Mouse (Mus musculus): ENCODE data around the gene Plekha7. TPM values are rescaled to one million over a fixed set of nuclear protein-coding genes. Genes with fewer than 3 reads are reported as not detected.

Gene Plekha7
- 27.7 and 28.3 TPM in 2 replicates for polyA plus RNA-seq (2016; fragmentation: Nextera tagmentation; extraction: Ambion mirVana)

GRCm38 (mm10) chr7:116307871-116308631 lies at the start of gene Plekha7:
Plekha7 (minus strand) TSS chr7:116308376.
- DNase-seq (ENCODE audit: extremely low spot score, low spot score), result peak; percentile 90

GRCm38 (mm10) chr7:116336226-116336625 lies 28.1 kb upstream of the Plekha7 start:
- Histone ChIP-seq H3K27ac (no peak overlapping the region), H3K27me3 (ENCODE audit: poor library complexity, severe bottlenecking) (no peaks in the 10 kb centered on the region), H3K9me3 (no peaks in the 10 kb centered on the region), H3K4me3 (no peak overlapping the region), H3K36me3 (replicated peaks) (peaks cover 63% of the 10 kb centered on the region), H3K4me1 (peaks cover 27% of the 10 kb centered on the region)
- WGBS, result 68% methylated on average over 1 of the region's 1 CpGs
- peak; percentile 46 for DNase-seq (ENCODE audit: extremely low spot score, low spot score)

More at GRCm38 (mm10) chr7:116307871-116308631, at the start of gene Plekha7:
- Histone ChIP-seq H3K4me3 (peak within 1 kb of the TSS; percentile 74), H3K27me3 (ENCODE audit: poor library complexity, severe bottlenecking) (peaks cover 11% of the 10 kb centered on the region), H3K9me3 (no peaks in the 10 kb centered on the region), H3K27ac (peak within 1 kb of the TSS; percentile 96), H3K36me3 (replicated peaks) (peaks cover 12% of the 10 kb centered on the region), H3K4me1 (peaks cover 46% of the 10 kb centered on the region)
- under 1% methylated on average over 65 of the region's 65 CpGs for WGBS

GRCm38 (mm10) chr7:116335133-116335532 lies 27.0 kb upstream of the Plekha7 start:
- peak overlapping the region; percentile 92 for H3K4me3 ChIP-seq
- H3K36me3 ChIP-seq (replicated peaks), result peaks cover 64% of the 10 kb centered on the region
- no peaks in the 10 kb centered on the region for H3K27me3 ChIP-seq (ENCODE audit: poor library complexity, severe bottlenecking)
- DNase-seq (ENCODE audit: extremely low spot score, low spot score), result no peak
- no peaks in the 10 kb centered on the region for H3K9me3 ChIP-seq
- H3K27ac ChIP-seq, result no peak overlapping the region
- 91% methylated on average over 6 of the region's 6 CpGs for WGBS
- peaks cover 27% of the 10 kb centered on the region for H3K4me1 ChIP-seq

GRCm38 (mm10) chr7:116334669-116335038 lies 26.5 kb upstream of the Plekha7 start:
- 26% methylated on average over 8 of the region's 8 CpGs for WGBS
- no peak for DNase-seq (ENCODE audit: extremely low spot score, low spot score)
- Histone ChIP-seq H3K4me1 (peaks cover 27% of the 10 kb centered on the region), H3K4me3 (peak overlapping the region; percentile 92), H3K27ac (peak overlapping the region; percentile 98), H3K36me3 (replicated peaks) (peaks cover 64% of the 10 kb centered on the region), H3K9me3 (no peaks in the 10 kb centered on the region), H3K27me3 (ENCODE audit: poor library complexity, severe bottlenecking) (no peaks in the 10 kb centered on the region)

- Histone ChIP-seq H3K4me3 (peak within 1 kb of the TSS; percentile 92), H3K36me3 (replicated peaks) (peaks cover 64% of the 10 kb centered on the region), H3K4me1 (peaks cover 27% of the 10 kb centered on the region), H3K27me3 (ENCODE audit: poor library complexity, severe bottlenecking) (no peaks in the 10 kb centered on the region), H3K9me3 (no peaks in the 10 kb centered on the region), H3K27ac (peak within 1 kb of the TSS; percentile 98)
- WGBS, result under 1% methylated on average over 78 of the region's 78 CpGs
- DNase-seq (ENCODE audit: extremely low spot score, low spot score), result peak; percentile 96
These were observed 25.8 kb upstream of the Plekha7 start, which contains the start of gene Rps13 for GRCm38 (mm10) chr7:116333713-116334668. Rps13 (minus strand) TSS chr7:116334195.

- peaks cover 27% of the 10 kb centered on the region for H3K4me1 ChIP-seq
- no peak overlapping the region for H3K4me3 ChIP-seq
- peaks cover 66% of the 10 kb centered on the region for H3K36me3 ChIP-seq (replicated peaks)
- DNase-seq (ENCODE audit: extremely low spot score, low spot score), result no peak
- no peaks in the 10 kb centered on the region for H3K27me3 ChIP-seq (ENCODE audit: poor library complexity, severe bottlenecking)
- no peak overlapping the region for H3K27ac ChIP-seq
- no peaks in the 10 kb centered on the region for H3K9me3 ChIP-seq
- 96% methylated on average over 2 of the region's 2 CpGs for WGBS
These were observed 23.1 kb upstream of the Plekha7 start for GRCm38 (mm10) chr7:116331246-116331645.

- H3K36me3 ChIP-seq (replicated peaks), result peaks cover 59% of the 10 kb centered on the region
- no peaks in the 10 kb centered on the region for H3K9me3 ChIP-seq
- peaks cover 23% of the 10 kb centered on the region for H3K4me1 ChIP-seq
- no peak for DNase-seq (ENCODE audit: extremely low spot score, low spot score)
- no peak overlapping the region for H3K4me3 ChIP-seq
- H3K27ac ChIP-seq, result no peak overlapping the region
- no peaks in the 10 kb centered on the region for H3K27me3 ChIP-seq (ENCODE audit: poor library complexity, severe bottlenecking)
- 93% methylated on average over 4 of the region's 4 CpGs for WGBS
These were observed 21.7 kb upstream of the Plekha7 start for GRCm38 (mm10) chr7:116329858-116330257.

- peaks cover 17% of the 10 kb centered on the region for H3K4me1 ChIP-seq
- 83% methylated on average over 7 of the region's 7 CpGs for WGBS
- no peak for DNase-seq (ENCODE audit: extremely low spot score, low spot score)
- no peaks in the 10 kb centered on the region for H3K27me3 ChIP-seq (ENCODE audit: poor library complexity, severe bottlenecking)
- no peak overlapping the region for H3K27ac ChIP-seq
- peaks cover 59% of the 10 kb centered on the region for H3K36me3 ChIP-seq (replicated peaks)
- no peak overlapping the region for H3K4me3 ChIP-seq
- no peaks in the 10 kb centered on the region for H3K9me3 ChIP-seq
These were observed 20.6 kb upstream of the Plekha7 start for GRCm38 (mm10) chr7:116328777-116329176.

- peaks cover 57% of the 10 kb centered on the region for H3K36me3 ChIP-seq (replicated peaks)
- no peaks in the 10 kb centered on the region for H3K27me3 ChIP-seq (ENCODE audit: poor library complexity, severe bottlenecking)
- no peak for DNase-seq (ENCODE audit: extremely low spot score, low spot score)
- H3K4me3 ChIP-seq, result no peak overlapping the region
- H3K9me3 ChIP-seq, result no peaks in the 10 kb centered on the region
- WGBS, result 92% methylated on average over 5 of the region's 5 CpGs
- H3K4me1 ChIP-seq, result peaks cover 18% of the 10 kb centered on the region
- no peak overlapping the region for H3K27ac ChIP-seq
These were observed 19.7 kb upstream of the Plekha7 start for GRCm38 (mm10) chr7:116327901-116328300.

- H3K9me3 ChIP-seq, result no peaks in the 10 kb centered on the region
- H3K27ac ChIP-seq, result no peak overlapping the region
- DNase-seq (ENCODE audit: extremely low spot score, low spot score), result peak; percentile 68
- H3K4me3 ChIP-seq, result no peak overlapping the region
- WGBS, result 35% methylated on average over 10 of the region's 10 CpGs
- peaks cover 12% of the 10 kb centered on the region for H3K36me3 ChIP-seq (replicated peaks)
- H3K4me1 ChIP-seq, result 0 out of 2 replicates have a peak, but pooled peaks cover 4% of the 10 kb centered on the region
- H3K27me3 ChIP-seq (ENCODE audit: poor library complexity, severe bottlenecking), result no peaks in the 10 kb centered on the region
These were observed 15.3 kb upstream of the Plekha7 start for GRCm38 (mm10) chr7:116323331-116323964.

- Histone ChIP-seq H3K27me3 (ENCODE audit: poor library complexity, severe bottlenecking) (peaks cover 11% of the 10 kb centered on the region), H3K4me1 (peaks cover 46% of the 10 kb centered on the region), H3K36me3 (replicated peaks) (peaks cover 3% of the 10 kb centered on the region; the same call in 1 of the 2 replicates), H3K9me3 (no peaks in the 10 kb centered on the region), H3K27ac (peak overlapping the region; percentile 96), H3K4me3 (peak overlapping the region; percentile 74)
- DNase-seq (ENCODE audit: extremely low spot score, low spot score), result peak; percentile 41
- WGBS, result 16% methylated on average over 9 of the region's 9 CpGs
These were observed 1.3 kb upstream of the Plekha7 start for GRCm38 (mm10) chr7:116309456-116309855.

- H3K27ac ChIP-seq, result peak overlapping the region; percentile 96
- H3K36me3 ChIP-seq (replicated peaks), result peaks cover 11% of the 10 kb centered on the region
- H3K27me3 ChIP-seq (ENCODE audit: poor library complexity, severe bottlenecking), result peaks cover 11% of the 10 kb centered on the region
- no peak for DNase-seq (ENCODE audit: extremely low spot score, low spot score)
- H3K4me1 ChIP-seq, result peaks cover 46% of the 10 kb centered on the region
- H3K9me3 ChIP-seq, result no peaks in the 10 kb centered on the region
- 3% methylated on average over 16 of the region's 16 CpGs for WGBS
- peak overlapping the region; percentile 74 for H3K4me3 ChIP-seq
These were observed 436 bp upstream of the Plekha7 start for GRCm38 (mm10) chr7:116308632-116308991.

Measured in forebrain, embryonic 10.5 days (tissue).